In the genomic region with DNA sequence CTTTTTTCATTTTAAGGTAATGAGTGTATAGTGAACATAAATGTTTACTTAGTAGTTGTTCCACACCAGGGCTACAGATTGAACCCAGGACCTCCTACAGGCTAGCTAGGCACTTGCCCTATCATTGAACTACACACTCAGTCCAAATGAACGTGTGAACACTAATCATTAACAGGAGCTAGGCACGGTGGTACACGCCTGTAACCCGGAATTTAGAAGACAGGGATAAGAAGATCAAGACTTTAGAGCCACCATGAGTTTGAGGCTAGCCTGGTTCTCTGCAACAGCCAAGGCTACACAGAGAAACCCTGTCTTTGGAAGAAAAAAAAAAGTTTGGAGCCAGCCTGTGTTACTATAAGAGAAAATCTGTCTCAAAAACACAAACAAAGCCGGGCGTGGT, we compare ENCODE assay signal across 20 mouse cellular contexts. TPM values are rescaled to one million over a fixed set of nuclear protein-coding genes. Genes with fewer than 3 reads are reported as not detected.
"Had no signal": no experiment of that assay in that cellular context is flagged by ENCODE, and none has a peak within 500 bp of the region (broad histone marks: within the 10 kb centered on the region; RNA-seq: fewer than 3 reads in every experiment).

No protein-coding gene starts in this region.

- H3K9me3 ChIP-seq: limb, embryonic 12.5 days; limb, embryonic 15.5 days; midbrain, embryonic 12.5 days; neural tube, embryonic 13.5 days; stomach, embryonic 15.5 days had no signal

- H3K4me3 ChIP-seq: left cerebral cortex, adult 2 months; limb, embryonic 12.5 days; limb, embryonic 15.5 days; midbrain, embryonic 12.5 days; myocyte; neural tube, embryonic 13.5 days; stomach, embryonic 15.5 days had no signal

- H3K27ac ChIP-seq: kidney, postnatal 0 days; left cerebral cortex, adult 2 months; limb, embryonic 12.5 days; limb, embryonic 15.5 days; midbrain, embryonic 12.5 days; neural tube, embryonic 13.5 days; stomach, embryonic 15.5 days had no signal

- H3K4me1 ChIP-seq: limb, embryonic 15.5 days; midbrain, embryonic 12.5 days; neural tube, embryonic 13.5 days; stomach, embryonic 15.5 days had no signal

- H3K27me3 ChIP-seq: limb, embryonic 12.5 days; limb, embryonic 15.5 days; midbrain, embryonic 12.5 days; neural tube, embryonic 13.5 days; stomach, embryonic 15.5 days had no signal

- DNase-seq: kidney, adult 8-10 months; kidney, postnatal 36 days; layer of hippocampus, postnatal 36 days; lung, adult 2 months; lung, postnatal 14 days; lung, postnatal 4 days; retina, postnatal 1 day; right cerebral cortex, postnatal 25 days; spleen, adult 18-20 months; thymus, postnatal 25 days had no signal

- H3K9ac ChIP-seq: limb, embryonic 12.5 days; limb, embryonic 15.5 days; midbrain, embryonic 12.5 days; neural tube, embryonic 13.5 days; stomach, embryonic 15.5 days had no signal

- H3K36me3 ChIP-seq: limb, embryonic 12.5 days; limb, embryonic 15.5 days; midbrain, embryonic 12.5 days; neural tube, embryonic 13.5 days; stomach, embryonic 15.5 days had no signal

RNA-seq across cellular contexts. Expression of gene Fbxo36, which starts 20.0 kb away (rescaled TPM):
- total RNA-seq: monocyte, adult 5-6 weeks; neutrophil, adult 5-6 weeks had no signal
